Comparison of ENCODE assay signal across 8 mouse cellular contexts in genomic region chr11:108909396-108910195, GRCm38 (mm10). TPM values are rescaled to one million over a fixed set of nuclear protein-coding genes. Genes with fewer than 3 reads are reported as not detected.
A peak's percentile ranks its signal among the peaks of the same experiment; 100 is the strongest.
DNase-seq lines count a peak whose midpoint lies in the region; ATAC-seq and TF ChIP-seq lines count a peak whose summit lies in the region.

No protein-coding gene starts in this region.

- no peak overlapping the region for H3K9ac ChIP-seq in CH12.LX (ENCODE audit: insufficient read depth, low read depth)
- H3K9ac ChIP-seq in forebrain, embryonic 15.5 days (replicated peaks) = no peak overlapping the region
- no peak overlapping the region for H3K9ac ChIP-seq in liver, embryonic 14.5 days (replicated peaks)

- in situ Hi-C loops in CH12.LX (cut with MboI; ENCODE audit: low pct_ligation_motif_present, low pct_unique_long_range_greater_than_20kb, low sequenced_read_pairs) = no loop called here

- H3K36me3 ChIP-seq in CH12.LX (replicated peaks in 1 of 2; ENCODE audit: control insufficient read depth in 1 of 2, insufficient read depth in 1 of 2, low read length in 1 of 2) = no peaks in the 10 kb centered on the region
- no peaks in the 10 kb centered on the region for H3K36me3 ChIP-seq in forebrain, embryonic 15.5 days
- H3K36me3 ChIP-seq in liver, embryonic 14.5 days (replicated peaks; ENCODE audit: control insufficient read depth, insufficient read depth, low read depth) = no peaks in the 10 kb centered on the region

- no peaks in the 10 kb centered on the region for H3K27me3 ChIP-seq in CH12.LX (replicated peaks)
- 0 out of 2 replicates have a peak, but pooled peaks cover 5% of the 10 kb centered on the region for H3K27me3 ChIP-seq in forebrain, embryonic 15.5 days
- no peaks in the 10 kb centered on the region; the same call in 1 of the 2 replicates for H3K27me3 ChIP-seq in liver, embryonic 14.5 days (ENCODE audit: control insufficient read depth, insufficient read depth, low read length)

- 10% methylated on average over 24 of the region's 24 CpGs for WGBS in forebrain, embryonic 15.5 days
- WGBS in liver, embryonic 14.5 days (ENCODE audit: insufficient replicate concordance) = 6% methylated on average over 24 of the region's 24 CpGs

- H3K9me3 ChIP-seq in CH12.LX (replicated peaks; ENCODE audit: low read length) = peaks cover 18% of the 10 kb centered on the region
- H3K9me3 ChIP-seq in forebrain, embryonic 15.5 days = no peaks in the 10 kb centered on the region
- H3K9me3 ChIP-seq in liver, embryonic 14.5 days (ENCODE audit: control insufficient read depth, low read length) = no peaks in the 10 kb centered on the region

- no peak overlapping the region for H3K27ac ChIP-seq in gastrocnemius, adult 2 months
- no peak overlapping the region for H3K27ac ChIP-seq in CH12.LX (ENCODE audit: insufficient read depth, low read depth)
- no peak overlapping the region for H3K27ac ChIP-seq in forebrain, embryonic 15.5 days (replicated peaks)
- no peak overlapping the region for H3K27ac ChIP-seq in liver, embryonic 14.5 days
- no peak overlapping the region for H3K27ac ChIP-seq in layer of hippocampus, adult 2 months

- TF ChIP-seq POLR2A in CH12.LX (IDR thresholded peaks at IDR 0.05; ENCODE audit: low read depth, low read length) = no peak

- TF ChIP-seq RAD21 in CH12.LX (IDR thresholded peaks at IDR 0.05; ENCODE audit: low read depth, low read length) = no peak

- dilution Hi-C loops in CH12.LX (cut with MboI; ENCODE audit: extremely low pct_ligation_motif_present, extremely low pct_unique_long_range_greater_than_20kb, low sequenced_read_pairs) = no loop called here

- peak overlapping the region; percentile 50 for H3K4me3 ChIP-seq in gastrocnemius, adult 2 months
- H3K4me3 ChIP-seq in CH12.LX (replicated peaks in 1 of 3; ENCODE audit: low read depth in 2 of 3, low read length in 2 of 3, poor library complexity in 1 of 3) = no peak overlapping the region
- H3K4me3 ChIP-seq in forebrain, embryonic 15.5 days = no peak overlapping the region
- H3K4me3 ChIP-seq in liver, embryonic 14.5 days (ENCODE audit: insufficient read depth in 1 of 2, low read depth in 2 of 2, low read length in 2 of 2) = no peak overlapping the region
- H3K4me3 ChIP-seq in layer of hippocampus, adult 2 months = no peak overlapping the region

- TF ChIP-seq EP300 in CH12.LX (IDR thresholded peaks at IDR 0.05; ENCODE audit: low read length) = no peak
- TF ChIP-seq EP300 in liver, embryonic 14.5 days (IDR thresholded peaks at IDR 0.05; ENCODE audit: low read depth) = no peak

- H3K4me1 ChIP-seq in CH12.LX (ENCODE audit: control insufficient read depth in 1 of 2, insufficient read depth in 2 of 2) = peaks cover 10 to 38% of the 10 kb centered on the region in 2 experiments
- peaks cover 7% of the 10 kb centered on the region; the same call in 1 of the 2 replicates for H3K4me1 ChIP-seq in forebrain, embryonic 15.5 days
- peaks cover 0 to 10% of the 10 kb centered on the region in 2 experiments; a peak in 3 of 4 replicates for H3K4me1 ChIP-seq in liver, embryonic 14.5 days (replicated peaks; ENCODE audit: control insufficient read depth in 2 of 2, insufficient read depth in 2 of 2, low read length in 1 of 2)

- no peaks in the 10 kb centered on the region for H3K79me2 ChIP-seq in CH12.LX (replicated peaks; ENCODE audit: control insufficient read depth, extremely low read depth, insufficient read depth, poor library complexity, severe bottlenecking)

- TF ChIP-seq CTCF in gastrocnemius, adult 2 months (IDR thresholded peaks at IDR 0.05) = no peak
- no peak for TF ChIP-seq CTCF in CH12.LX (conservative IDR thresholded peaks at IDR 0.05 in 1 of 2, IDR thresholded peaks at IDR 0.05 in 1 of 2; ENCODE audit: low read depth in 2 of 2, low read length in 2 of 2)
- TF ChIP-seq CTCF in liver, embryonic 14.5 days (IDR thresholded peaks at IDR 0.05; ENCODE audit: low read depth) = no peak
- TF ChIP-seq CTCF in layer of hippocampus, adult 2 months (conservative IDR thresholded peaks at IDR 0.05) = no peak

- H3K4me2 ChIP-seq in CH12.LX (ENCODE audit: insufficient read depth, low read depth, poor library complexity, severe bottlenecking) = peak overlapping the region; percentile 31; the same call in 1 of the 2 replicates
- 0 out of 2 replicates have a peak overlapping the region, but pooled peaks have one; percentile 11 for H3K4me2 ChIP-seq in forebrain, embryonic 15.5 days (replicated peaks)
- H3K4me2 ChIP-seq in liver, embryonic 14.5 days (ENCODE audit: low read depth) = peak overlapping the region; percentile 43

- intact Hi-C loops in gastrocnemius, adult 2 months (cut with DNase I) = no loop called here
- intact Hi-C loops in gastrocnemius, postnatal 36 days (cut with DNase I) = loop anchor here (5.0 kb wide), 1 partner anchor 152 kb away; no protein-coding TSS in a partner anchor

- DNase-seq in gastrocnemius, adult 2 months = no peak
- no peak for DNase-seq in gastrocnemius, postnatal 36 days
- DNase-seq in CH12.LX (ENCODE audit: extremely low read depth) = no peak
- DNase-seq in liver, embryonic 14.5 days (ENCODE audit: low read depth in 3 of 3, low spot score in 3 of 3) = no peak
- no peak for DNase-seq in layer of hippocampus, adult 2 months (ENCODE audit: low spot score in 2 of 2)
- no peak for DNase-seq in urinary bladder, postnatal 36 days (ENCODE audit: low spot score in 2 of 2)
- no peak for DNase-seq in cerebellum, postnatal 4 days (ENCODE audit: low spot score in 2 of 2)

- no peak for ATAC-seq in forebrain, embryonic 15.5 days (replicated peaks)
- no peak for ATAC-seq in liver, embryonic 14.5 days (ENCODE audit: insufficient read depth)

TF ChIP-seq in CH12.LX, 34 proteins besides CTCF, POLR2A, EP300 and RAD21:
- no peak for TF ChIP-seq CHD1 (IDR thresholded peaks at IDR 0.05; ENCODE audit: low read depth, low read length)
- TF ChIP-seq GABPA (IDR thresholded peaks at IDR 0.05; ENCODE audit: insufficient replicate concordance, low read depth, low read length) = no peak
- no peak for TF ChIP-seq TCF12 (IDR thresholded peaks at IDR 0.05; ENCODE audit: low read depth, low read length)
- no peak for TF ChIP-seq MYC (IDR thresholded peaks at IDR 0.05; ENCODE audit: low read depth, low read length)
- TF ChIP-seq TBP (conservative IDR thresholded peaks at IDR 0.05; ENCODE audit: low read depth, low read length) = no peak
- no peak for TF ChIP-seq JUND (conservative IDR thresholded peaks at IDR 0.05; ENCODE audit: low read depth, low read length)
- TF ChIP-seq PAX5 (IDR thresholded peaks at IDR 0.05; ENCODE audit: low read length) = no peak
- TF ChIP-seq ELF1 (IDR thresholded peaks at IDR 0.05; ENCODE audit: low read depth, low read length) = no peak
- no peak for TF ChIP-seq POLR2AphosphoS2 (IDR thresholded peaks at IDR 0.05; ENCODE audit: low read depth, low read length)
- no peak for TF ChIP-seq IRF4 (IDR thresholded peaks at IDR 0.05; ENCODE audit: low read depth, low read length)
- TF ChIP-seq NRF1 (IDR thresholded peaks at IDR 0.05; ENCODE audit: low read depth, low read length) = no peak
- no peak for TF ChIP-seq MAFK (IDR thresholded peaks at IDR 0.05; ENCODE audit: insufficient replicate concordance, low read length)
- TF ChIP-seq MAX (IDR thresholded peaks at IDR 0.05; ENCODE audit: low read length) = no peak
- no peak for TF ChIP-seq NELFE (IDR thresholded peaks at IDR 0.05; ENCODE audit: low read depth, low read length)
- TF ChIP-seq SMC3 (IDR thresholded peaks at IDR 0.05; ENCODE audit: low read depth, low read length) = no peak
- no peak for TF ChIP-seq CHD2 (IDR thresholded peaks at IDR 0.05; ENCODE audit: low read length)

RNA-seq across cellular contexts. Expression of gene Axin2, which starts 10.6 kb away (rescaled TPM):
- 1 to 10 TPM; 8.5 to 9.3 TPM for total RNA-seq in gastrocnemius, adult 2 months (2021)
- total RNA-seq in gastrocnemius, postnatal 36 days (2021) = 10 to 100 TPM in 1 of 2 experiments, 1 to 10 TPM in 1; 7.0 to 15.0 TPM
- 16.6 TPM in 2 replicates for total RNA-seq in CH12.LX (2012; rRNA removed)
- total RNA-seq in CH12.LX (2014; rRNA removed) = 12.9 and 14.2 TPM in 2 replicates
- 27.1 and 29.9 TPM in 2 replicates for polyA plus RNA-seq in CH12.LX (2012; ENCODE audit: insufficient read length, low read depth)
- polyA plus RNA-seq in forebrain, embryonic 15.5 days (2015; fragmentation: Nextera tagmentation; extraction: Ambion mirVana) = 6.6 and 6.7 TPM in 2 replicates
- 0.36 and 0.85 TPM in 2 replicates for polyA plus RNA-seq in liver, embryonic 14.5 days (2012; rRNA removed)
- polyA plus RNA-seq in liver, embryonic 14.5 days (2014; fragmentation: Nextera tagmentation; extraction: Ambion mirVana) = 0.15 and 0.16 TPM in 2 replicates
- total RNA-seq in layer of hippocampus, adult 2 months (2021) = 10 to 100 TPM; 31.1 to 32.7 TPM
